Mouse (Mus musculus) bone marrow macrophage, adult 2 months (primary cell): ENCODE results near the gene Slc7a8.

Experiments used
- CTCF ChIP-seq: IDR thresholded peaks from 2 replicates; pipeline ENCODE4 v1.5.1; 2012; ENCODE audit warnings: low read depth, mild to moderate bottlenecking, low read length, moderate library complexity
- POLR2A ChIP-seq: IDR thresholded peaks from 2 replicates; pipeline ENCODE4 v1.6.1; 2012; ENCODE audit warnings: mild to moderate bottlenecking, low read depth, low read length, borderline replicate concordance

DNA sequence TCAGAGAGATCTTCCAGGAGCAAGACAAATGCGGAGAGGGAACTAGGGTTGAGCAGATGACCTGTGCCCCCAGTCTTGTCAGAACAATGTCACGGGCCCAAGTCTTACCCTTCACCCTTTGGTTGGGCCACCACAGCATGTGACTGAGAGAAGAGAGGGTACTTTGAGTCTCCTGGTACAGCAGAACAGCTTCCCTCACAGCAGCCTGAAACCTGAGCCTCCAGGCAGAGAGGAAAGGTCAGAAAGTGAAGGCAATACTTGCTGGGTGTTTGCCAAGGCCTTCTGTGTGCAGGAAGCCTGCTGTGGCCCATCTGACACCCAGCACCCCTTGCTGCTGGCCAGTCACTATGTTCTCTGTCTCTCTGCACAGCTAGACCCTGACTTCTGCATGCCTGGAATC lies 39.4 kb downstream of the Slc7a8 start:
- no peak for TF ChIP-seq CTCF
- no peak for TF ChIP-seq POLR2A
